Mouse (Mus musculus): ENCODE measurements at regions not wholly inside any gene's neighbourhood (a gene's known extent, or its start where the extent isn't known, plus 50 kb on each side); places are given as distances from the start of the nearest gene placed in this dataset.

DNA sequence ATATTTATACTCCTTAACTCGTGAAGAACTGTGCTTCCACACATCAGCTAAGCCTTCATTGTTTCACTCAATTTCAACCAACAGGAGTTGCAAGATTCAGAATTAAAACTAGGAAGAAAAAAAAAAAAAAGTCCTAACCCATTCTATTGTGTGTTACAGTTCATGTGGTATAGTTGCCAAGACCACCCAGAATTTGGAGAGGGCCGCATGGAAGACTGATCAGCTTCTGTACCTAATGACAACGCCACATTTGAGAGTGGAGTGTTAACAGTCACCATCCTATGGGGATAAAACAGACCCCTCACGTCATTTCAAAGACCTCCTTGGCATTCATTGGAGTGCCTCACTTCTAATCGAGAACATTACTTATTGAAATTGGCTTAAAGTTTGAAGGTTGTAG is 418.1 kb upstream of the Atp11b start:
- TF ChIP-seq POLR2A (IDR thresholded peaks at IDR 0.05; ENCODE audit: low read depth, low read length) (no peak), MAZ (IDR thresholded peaks at IDR 0.05; ENCODE audit: low read depth, low read length) (no peak), CTCF (conservative IDR thresholded peaks at IDR 0.05 in 1 of 2, IDR thresholded peaks at IDR 0.05 in 1 of 2; ENCODE audit: low read depth in 2 of 2, low read length in 2 of 2) (no peak), ZNF384 (IDR thresholded peaks at IDR 0.05; ENCODE audit: low read depth, low read length) (no peak)

Data from CH12.LX (cell line).